Mouse (Mus musculus): ENCODE data around the gene Ergic1.

Ergic1 gene

DNA sequence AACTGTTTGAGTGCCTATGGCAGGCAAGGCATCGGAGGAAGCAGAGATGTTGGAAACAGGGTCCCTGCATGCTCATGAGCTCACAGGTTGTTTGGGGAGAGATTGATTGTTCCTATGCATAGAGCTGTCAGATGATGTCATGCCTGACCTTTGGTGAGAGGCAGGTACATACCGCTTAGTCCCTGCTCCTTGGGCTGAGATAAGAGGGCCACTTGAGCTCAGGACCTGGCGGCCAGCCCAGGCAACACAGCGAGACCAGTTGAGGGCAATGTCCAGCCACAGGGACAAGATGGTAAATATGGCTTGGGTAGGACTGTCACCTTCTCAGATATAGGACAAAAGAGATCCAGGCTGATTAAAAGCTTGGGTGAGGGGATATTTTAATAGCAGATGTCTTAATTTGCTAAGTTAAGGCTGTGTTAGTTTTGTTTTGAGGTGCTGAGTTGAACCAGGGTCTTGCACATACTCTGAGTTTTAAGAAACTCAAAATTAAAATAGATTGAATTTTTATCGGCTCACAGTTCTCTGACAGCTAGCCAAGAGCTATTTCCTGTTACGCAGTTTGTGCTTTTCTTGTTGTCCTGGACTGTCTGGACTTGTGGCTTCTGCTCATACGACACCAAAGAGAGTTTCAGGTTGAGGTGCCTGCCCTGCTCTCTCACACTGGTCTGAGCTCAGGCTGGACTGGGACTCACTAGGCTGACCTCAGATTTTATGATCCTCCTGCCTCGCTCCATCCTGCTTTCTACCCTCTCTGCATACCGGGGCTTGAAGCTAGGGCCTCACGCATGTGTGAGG lies 138.7 kb downstream of the Ergic1 start:
- no peak for DNase-seq (ENCODE audit: low spot score)

DNA sequence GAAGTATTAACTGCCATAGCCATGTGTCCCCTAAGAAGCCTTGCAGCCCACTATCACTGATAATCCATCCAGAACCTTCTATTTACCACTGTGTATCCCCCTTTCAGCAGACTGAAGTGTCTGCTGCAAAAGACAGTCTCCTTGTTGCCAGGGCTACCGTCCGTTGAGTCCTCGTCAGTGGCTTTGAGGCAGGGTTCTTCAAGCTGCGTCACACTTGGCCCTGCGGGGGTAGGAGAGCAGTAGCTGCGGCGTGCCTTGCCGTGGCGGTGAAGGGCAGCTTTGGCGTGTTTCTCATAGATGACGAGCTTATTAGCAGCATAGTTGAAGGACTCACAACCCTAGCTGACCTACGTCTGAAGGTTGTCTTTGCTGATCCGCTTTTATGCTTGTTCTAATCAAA lies 140.3 kb downstream of the Ergic1 start:
- no peak for DNase-seq (ENCODE audit: low spot score)

DNA sequence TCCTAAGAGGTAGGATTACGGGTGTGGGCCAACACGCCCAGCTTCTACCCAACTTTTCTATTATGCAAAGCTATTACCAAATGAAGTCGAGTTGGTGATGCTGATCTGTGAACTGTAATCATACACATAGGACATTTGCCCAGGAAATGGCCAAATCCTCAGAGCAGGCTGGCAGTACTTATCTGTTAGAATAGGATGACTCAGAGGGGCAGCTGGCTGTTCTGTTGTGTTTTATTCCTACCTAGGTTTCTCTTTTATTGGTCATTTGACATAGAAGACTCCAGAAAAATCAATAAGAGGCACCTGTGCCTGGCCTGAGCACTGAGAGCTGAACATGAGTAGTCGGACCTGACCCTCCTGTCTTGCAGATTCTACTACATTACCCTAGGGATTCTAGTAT lies 141.3 kb downstream of the Ergic1 start:
- DNase-seq (ENCODE audit: low spot score), result no peak

- no peak for DNase-seq (ENCODE audit: low spot score)
Observed at GRCm38 (mm10) chr17:26703671-26704070, 142.4 kb downstream of the Ergic1 start.

DNA sequence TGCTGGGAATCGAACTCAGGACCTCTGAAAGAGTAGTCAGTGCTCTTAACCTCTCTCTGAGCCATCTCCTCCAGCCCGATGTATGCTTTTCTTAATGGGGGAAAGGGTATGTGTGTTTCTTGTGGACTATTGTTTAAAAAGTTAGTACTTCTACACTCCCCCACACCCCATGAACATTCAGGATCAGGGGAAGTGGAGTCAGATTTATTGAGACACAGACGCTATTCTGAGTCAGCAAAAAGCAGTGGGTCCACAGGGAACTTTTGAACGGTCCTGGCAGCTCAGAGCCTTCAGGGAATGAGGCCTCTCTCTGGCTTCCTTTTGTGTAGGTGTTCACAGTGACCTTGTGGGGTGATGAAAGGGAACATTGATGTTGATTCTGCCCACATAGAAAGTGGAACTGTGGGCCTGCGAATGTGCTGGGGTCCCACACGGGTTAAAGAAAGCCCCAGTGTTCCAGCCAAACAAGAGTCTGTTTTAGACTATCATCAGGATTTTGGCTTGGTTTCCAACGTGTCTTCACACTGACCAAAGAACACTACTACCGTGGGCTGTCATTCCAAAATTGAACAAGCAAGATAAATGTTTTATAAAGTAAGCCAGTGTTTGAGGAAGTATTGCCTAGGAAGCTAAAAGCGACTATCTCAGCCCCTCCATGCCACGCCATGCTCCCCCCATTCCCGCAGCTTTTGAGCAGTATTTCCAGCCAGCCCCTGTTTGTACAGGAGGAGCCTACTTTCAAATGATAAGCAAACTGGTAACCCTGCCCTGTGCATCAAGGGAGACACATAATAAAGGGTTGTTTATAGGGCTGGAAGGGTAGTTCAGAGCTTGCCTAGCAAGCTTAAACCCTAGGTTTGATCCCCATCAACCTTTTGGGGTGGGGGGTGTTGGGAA lies 144.4 kb downstream of the Ergic1 start:
- DNase-seq (ENCODE audit: low spot score), result no peak

Data from urinary bladder, postnatal 14 days (tissue).